Mouse (Mus musculus) forebrain, embryonic 11.5 days (tissue): ENCODE measurements around the gene Ptpro. TPM values are rescaled to one million over a fixed set of nuclear protein-coding genes. Genes with fewer than 3 reads are reported as not detected.

Experiments used
- ATAC-seq: fragments of 200-750 bp; cut with Nextera tagmentation; replicated peaks from 2 replicates; pipeline ENCODE4 v1.8.0; 2017; ENCODE audit warnings: moderate TSS enrichment; ENCODE audit not compliant: low FRiP score
- DNase-seq: peaks from one replicate; pipeline ENCODE4 v3.0.0-alpha.2; 2017; ENCODE audit warnings: low spot score
- H3K27ac ChIP-seq: fragments of 300-500 bp; sonication (generic); 2 replicates; pipeline ENCODE4 v1.5.1; 2014; ENCODE audit warnings: low read depth, low read length
- H3K27me3 ChIP-seq: fragments of 300-500 bp; sonication (generic); 2 replicates; pipeline ENCODE4 v1.6.1; 2014; ENCODE audit warnings: mild to moderate bottlenecking, low read length, mixed read lengths; ENCODE audit not compliant: control insufficient read depth, insufficient read depth
- H3K36me3 ChIP-seq: fragments of 300-500 bp; sonication (generic); 2 replicates; pipeline ENCODE4 v1.6.1; 2014; ENCODE audit warnings: mild to moderate bottlenecking, low read length, moderate library complexity, mixed read lengths; ENCODE audit not compliant: control insufficient read depth, insufficient read depth
- H3K4me1 ChIP-seq: fragments of 300-500 bp; sonication (generic); replicated peaks from 2 replicates; pipeline ENCODE4 v1.6.1; 2014; ENCODE audit warnings: low read length, mixed read lengths; ENCODE audit not compliant: control insufficient read depth, insufficient read depth
- H3K4me2 ChIP-seq: fragments of 300-500 bp; sonication (generic); 2 replicates; pipeline ENCODE4 v1.6.1; 2014; ENCODE audit warnings: low read depth, mild to moderate bottlenecking, low read length, moderate library complexity, mixed read lengths; ENCODE audit not compliant: severe bottlenecking
- H3K4me3 ChIP-seq: fragments of 300-500 bp; sonication (generic); 2 replicates; pipeline ENCODE4 v1.5.1; 2014; ENCODE audit warnings: low read depth, low read length
- H3K9ac ChIP-seq: fragments of 300-500 bp; sonication (generic); 2 replicates; pipeline ENCODE4 v1.6.1; 2014; ENCODE audit warnings: low read length
- H3K9me3 ChIP-seq: fragments of 300-500 bp; sonication (generic); 2 replicates; pipeline ENCODE4 v1.6.1; 2016; ENCODE audit warnings: low read length, mixed read lengths; ENCODE audit not compliant: control insufficient read depth
- WGBS: fragments of 180-500 bp; shearing (Covaris S2); extraction: QIAGEN DNeasy Blood & Tissue Kit; methylation state at CpG from one replicate; pipeline ENCODE4 v1.1.7; 2014; 5-methylcytosine and 5-hydroxymethylcytosine counted together
- polyA plus RNA-seq: library from polyadenylated mRNA; unstranded; fragments of >200 nt; fragmentation: Nextera tagmentation; extraction: Ambion mirVana; gene quantifications from 2 replicates; pipeline ENCODE4 v1.2.1, GENCODE M21; 2014

Ptpro gene
- polyA plus RNA-seq, 1 experiment from 2014 or later: 12.5 TPM

DNA sequence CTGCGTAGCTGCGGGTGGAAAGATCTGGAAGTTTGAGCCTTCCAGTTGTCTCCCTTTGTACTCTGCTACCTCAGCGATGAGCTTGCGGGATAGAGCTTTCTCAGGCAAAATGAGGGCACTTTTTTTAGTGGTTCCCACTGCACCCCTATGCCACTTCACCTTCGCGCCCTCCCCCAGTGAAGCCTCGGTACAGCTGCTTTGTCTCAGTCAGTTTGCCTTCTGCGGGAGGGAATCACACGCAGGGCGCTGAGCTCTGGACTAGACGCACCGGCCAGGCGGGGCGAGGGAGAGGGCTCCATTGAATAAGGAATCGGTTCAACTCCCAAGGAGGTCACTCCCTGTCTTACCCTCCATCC is 746 bp downstream of the Ptpro start:
- Histone ChIP-seq H3K27ac (no peak overlapping the region; the same call in 1 of the 2 replicates), H3K27me3 (peaks cover 5% of the 10 kb centered on the region; the same call in 1 of the 2 replicates), H3K4me3 (peak overlapping the region; percentile 52), H3K9ac (peak overlapping the region; percentile 70), H3K4me2 (peak overlapping the region; percentile 68), H3K4me1 (no peaks in the 10 kb centered on the region), H3K36me3 (no peaks in the 10 kb centered on the region), H3K9me3 (no peaks in the 10 kb centered on the region)
- under 1% methylated on average over 15 of the region's 15 CpGs for WGBS
- DNase-seq: peak; percentile 71
- peak; percentile 64 for ATAC-seq

DNA sequence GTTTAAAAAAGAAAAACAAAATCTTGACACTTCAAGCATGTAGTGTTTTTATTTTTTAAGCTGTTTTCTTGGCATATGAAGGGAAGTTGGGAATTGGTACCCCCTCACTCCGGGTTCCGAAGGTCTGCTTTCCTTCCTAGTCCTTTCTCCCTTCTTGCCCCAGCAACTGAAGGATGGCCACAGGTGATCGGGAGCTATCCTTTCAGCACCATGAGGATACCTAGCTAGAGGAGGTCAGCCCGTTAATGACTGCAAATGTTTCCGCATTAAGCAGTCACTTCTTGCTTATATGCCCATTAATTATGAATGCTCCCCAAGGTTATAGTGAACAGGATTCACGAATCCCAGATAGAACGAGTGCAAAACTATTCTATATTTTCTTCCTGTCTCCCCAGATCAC is 1.3 kb downstream of the Ptpro start:
- Histone ChIP-seq H3K4me2 (peak overlapping the region; percentile 68), H3K27ac (no peak overlapping the region), H3K36me3 (no peaks in the 10 kb centered on the region), H3K9me3 (no peaks in the 10 kb centered on the region), H3K9ac (peak overlapping the region; percentile 70), H3K27me3 (peaks cover 5% of the 10 kb centered on the region; the same call in 1 of the 2 replicates), H3K4me1 (no peaks in the 10 kb centered on the region), H3K4me3 (peak overlapping the region; percentile 52)
- ATAC-seq (no peak), DNase-seq (no peak)
- 13% methylated on average over 7 of the region's 7 CpGs for WGBS

DNA sequence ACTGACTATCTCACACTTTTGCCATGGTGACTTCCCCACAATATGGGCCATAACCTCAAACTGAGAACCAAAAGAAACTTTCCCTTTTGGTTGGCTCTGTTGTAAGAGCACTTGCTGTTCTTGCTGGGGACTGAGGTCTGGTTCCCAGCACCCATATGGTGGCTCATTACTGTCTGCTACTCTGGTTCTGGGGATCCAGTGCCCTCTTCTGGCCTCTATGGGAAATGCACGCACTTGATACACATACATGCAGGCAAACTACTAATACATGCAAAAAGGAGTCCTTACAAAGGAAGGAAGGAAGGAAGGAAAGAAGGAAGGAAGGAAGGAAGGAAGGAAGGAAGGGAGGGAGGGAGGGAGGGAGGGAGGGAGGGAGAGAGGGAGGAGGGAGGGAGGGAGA is 8.9 kb downstream of the Ptpro start:
- no peaks in the 10 kb centered on the region for H3K27me3 ChIP-seq
- no peak for DNase-seq
- H3K36me3 ChIP-seq: no peaks in the 10 kb centered on the region
- H3K4me1 ChIP-seq: no peaks in the 10 kb centered on the region
- no peak overlapping the region for H3K27ac ChIP-seq
- no peaks in the 10 kb centered on the region; the same call in 1 of the 2 replicates for H3K9me3 ChIP-seq
- no peak overlapping the region for H3K4me2 ChIP-seq
- WGBS: 100% methylated on average over 1 of the region's 1 CpGs
- no peak for ATAC-seq
- H3K4me3 ChIP-seq: no peak overlapping the region
- H3K9ac ChIP-seq: no peak overlapping the region

DNA sequence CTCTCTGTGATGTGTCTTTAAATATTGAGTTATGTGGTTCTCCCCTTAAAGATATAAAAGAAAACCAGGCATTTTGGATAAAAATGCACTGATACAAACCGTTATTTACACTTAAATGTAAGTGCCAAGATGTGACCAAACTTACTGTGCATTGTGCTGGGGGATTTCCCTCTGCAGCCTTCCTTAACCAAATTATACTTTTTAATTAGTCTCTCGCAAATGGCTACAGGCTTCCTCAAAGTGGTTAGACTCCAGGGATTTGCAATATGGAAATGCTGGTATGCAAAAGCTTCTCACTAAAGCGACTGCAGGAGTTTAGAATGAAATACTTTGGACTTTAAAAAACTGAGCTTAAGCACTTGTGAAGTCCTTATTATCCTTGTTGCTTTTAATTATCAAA is 10.0 kb downstream of the Ptpro start:
- H3K27ac ChIP-seq: no peak overlapping the region
- H3K4me2 ChIP-seq: no peak overlapping the region
- H3K27me3 ChIP-seq: no peaks in the 10 kb centered on the region
- DNase-seq (no peak), ATAC-seq (no peak)
- no peak overlapping the region for H3K9ac ChIP-seq
- WGBS: 53% methylated on average over 3 of the region's 3 CpGs
- H3K4me3 ChIP-seq: no peak overlapping the region
- no peaks in the 10 kb centered on the region for H3K4me1 ChIP-seq
- H3K36me3 ChIP-seq: no peaks in the 10 kb centered on the region
- H3K9me3 ChIP-seq: no peaks in the 10 kb centered on the region; the same call in 1 of the 2 replicates

DNA sequence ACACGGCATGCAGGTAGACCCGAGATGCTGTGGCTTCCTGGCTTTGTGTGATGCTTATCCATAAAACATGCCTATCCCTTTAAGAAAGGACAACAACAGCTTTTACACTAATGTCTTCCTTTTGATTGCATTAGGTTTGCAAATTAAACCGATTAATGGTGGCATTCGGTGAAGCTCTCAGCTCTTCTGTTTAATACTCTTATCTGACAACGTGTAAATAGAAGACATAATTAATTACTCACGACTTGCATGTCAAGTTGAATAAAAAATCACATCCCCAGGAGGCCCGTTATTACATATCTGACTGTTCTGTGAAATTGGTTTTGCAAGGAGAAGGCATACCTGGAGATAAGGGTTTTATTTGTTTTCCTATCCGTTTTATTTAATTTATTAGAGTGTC is 15.9 kb downstream of the Ptpro start:
- no peak overlapping the region for H3K27ac ChIP-seq

DNA sequence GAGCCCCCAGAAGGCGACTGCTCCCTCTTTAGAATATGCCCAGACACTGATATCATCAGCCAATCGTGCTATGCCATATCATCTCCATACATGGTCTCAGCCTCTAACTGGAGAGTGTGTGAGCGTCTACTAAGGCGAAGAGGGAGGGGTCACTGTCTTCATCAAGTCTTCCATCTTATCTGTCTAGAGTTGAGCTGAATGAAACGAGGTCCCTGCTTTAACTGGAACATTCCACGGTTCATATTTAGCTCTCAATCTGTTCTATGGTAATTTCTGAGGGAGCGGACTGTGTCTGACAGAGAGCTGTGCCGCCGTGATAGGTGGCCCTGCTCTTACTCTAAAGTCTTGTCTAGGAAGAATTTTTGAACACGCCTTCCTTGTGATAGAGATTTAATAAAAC is 16.5 kb downstream of the Ptpro start:
- H3K4me2 ChIP-seq: no peak overlapping the region
- 93% methylated on average over 10 of the region's 10 CpGs for WGBS
- H3K9me3 ChIP-seq: no peaks in the 10 kb centered on the region
- no peak overlapping the region for H3K9ac ChIP-seq
- ATAC-seq: no peak
- no peaks in the 10 kb centered on the region for H3K4me1 ChIP-seq
- no peak for DNase-seq
- no peak overlapping the region for H3K4me3 ChIP-seq
- H3K36me3 ChIP-seq: no peaks in the 10 kb centered on the region
- no peaks in the 10 kb centered on the region for H3K27me3 ChIP-seq
- H3K27ac ChIP-seq: no peak overlapping the region

More for the DNA sequence above, 15.9 kb downstream of the Ptpro start:
- Histone ChIP-seq H3K9ac (no peak overlapping the region), H3K36me3 (no peaks in the 10 kb centered on the region), H3K4me3 (no peak overlapping the region), H3K27me3 (no peaks in the 10 kb centered on the region), H3K4me2 (no peak overlapping the region), H3K9me3 (no peaks in the 10 kb centered on the region), H3K4me1 (no peaks in the 10 kb centered on the region)
- DNase-seq (no peak), ATAC-seq (no peak)
- WGBS: 83% methylated on average over 8 of the region's 8 CpGs

DNA sequence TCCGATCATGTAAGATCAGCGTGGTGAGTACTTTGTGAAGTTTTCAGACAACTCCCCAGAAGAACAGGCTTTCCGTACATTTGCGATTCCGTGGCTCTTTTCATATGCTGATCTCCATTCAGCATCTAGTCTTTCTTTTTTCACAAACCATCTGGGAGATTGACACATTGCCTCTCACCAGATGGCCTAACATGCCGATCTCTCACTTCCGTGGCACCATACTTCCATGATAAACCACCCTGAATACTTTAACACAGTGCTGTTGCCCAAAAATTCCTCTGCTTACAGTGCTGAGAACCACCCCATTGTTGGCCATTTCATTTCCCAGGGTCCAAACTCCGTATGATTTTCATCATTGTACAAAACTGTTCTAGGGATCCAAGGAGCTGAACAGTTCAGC is 20.4 kb downstream of the Ptpro start:
- 77% methylated on average over 8 of the region's 8 CpGs for WGBS
- Histone ChIP-seq H3K4me1 (no peaks in the 10 kb centered on the region), H3K9ac (no peak overlapping the region), H3K27me3 (no peaks in the 10 kb centered on the region), H3K4me2 (no peak overlapping the region), H3K9me3 (no peaks in the 10 kb centered on the region), H3K4me3 (no peak overlapping the region), H3K36me3 (no peaks in the 10 kb centered on the region), H3K27ac (no peak overlapping the region)
- DNase-seq (no peak), ATAC-seq (0 out of 2 replicates have a peak, but pooled peaks have one; percentile 44)

DNA sequence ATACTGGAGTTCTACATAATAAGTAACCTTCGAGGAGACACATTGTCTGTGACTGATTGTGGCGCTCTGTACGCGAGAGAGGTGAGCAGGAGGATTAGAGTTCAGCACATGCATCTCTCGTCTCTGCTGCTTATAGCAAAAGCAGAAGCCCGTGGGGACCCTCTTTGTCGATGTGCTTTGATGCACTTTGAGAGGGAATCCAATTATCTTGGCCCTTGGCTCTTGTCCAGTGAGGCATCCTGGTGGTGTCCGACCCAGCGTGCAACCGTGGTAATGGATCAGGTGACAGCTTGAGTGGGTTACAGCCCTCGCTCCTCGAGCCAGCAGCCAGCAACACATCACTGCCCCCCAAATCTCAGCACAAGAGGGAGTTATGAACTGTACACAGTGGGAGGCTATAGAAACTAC is 25.5 kb downstream of the Ptpro start:
- H3K4me1 ChIP-seq: 0 out of 2 replicates have a peak, but pooled peaks cover 2% of the 10 kb centered on the region
- H3K9me3 ChIP-seq: no peaks in the 10 kb centered on the region
- DNase-seq (no peak), ATAC-seq (peak; percentile 48; the same call in 1 of the 2 replicates)
- H3K9ac ChIP-seq: no peak overlapping the region
- 48% methylated on average over 12 of the region's 12 CpGs for WGBS
- H3K4me3 ChIP-seq: no peak overlapping the region
- H3K36me3 ChIP-seq: no peaks in the 10 kb centered on the region
- no peaks in the 10 kb centered on the region for H3K27me3 ChIP-seq
- H3K27ac ChIP-seq: no peak overlapping the region
- H3K4me2 ChIP-seq: no peak overlapping the region

DNA sequence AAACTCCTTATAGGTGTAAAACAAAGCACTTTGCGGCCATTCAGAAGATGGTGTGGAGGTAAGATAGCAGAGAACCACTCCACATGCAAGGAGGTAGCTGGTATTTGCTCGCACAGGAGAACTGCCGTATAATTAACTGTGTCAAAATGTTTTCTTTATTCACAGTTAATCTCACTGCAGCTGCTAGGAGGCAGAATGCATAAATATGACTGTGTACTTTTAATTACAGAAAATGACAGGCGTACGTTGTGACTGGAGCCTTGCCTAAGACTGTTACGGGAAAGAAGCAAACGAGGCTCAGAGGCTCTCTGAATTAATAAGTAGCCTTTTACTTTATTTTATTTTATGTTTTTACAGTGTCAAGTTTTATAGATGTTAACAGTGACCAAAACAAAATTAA is 27.5 kb downstream of the Ptpro start:
- Histone ChIP-seq H3K4me1 (0 out of 2 replicates have a peak, but pooled peaks cover 2% of the 10 kb centered on the region), H3K36me3 (no peaks in the 10 kb centered on the region), H3K9ac (no peak overlapping the region), H3K4me3 (no peak overlapping the region), H3K9me3 (no peaks in the 10 kb centered on the region), H3K4me2 (no peak overlapping the region), H3K27ac (no peak overlapping the region), H3K27me3 (no peaks in the 10 kb centered on the region)
- 75% methylated on average over 7 of the region's 7 CpGs for WGBS
- no peak for DNase-seq
- ATAC-seq: no peak
